Mouse (Mus musculus): ENCODE results near the gene Hgd.

The Hgd gene

DNA sequence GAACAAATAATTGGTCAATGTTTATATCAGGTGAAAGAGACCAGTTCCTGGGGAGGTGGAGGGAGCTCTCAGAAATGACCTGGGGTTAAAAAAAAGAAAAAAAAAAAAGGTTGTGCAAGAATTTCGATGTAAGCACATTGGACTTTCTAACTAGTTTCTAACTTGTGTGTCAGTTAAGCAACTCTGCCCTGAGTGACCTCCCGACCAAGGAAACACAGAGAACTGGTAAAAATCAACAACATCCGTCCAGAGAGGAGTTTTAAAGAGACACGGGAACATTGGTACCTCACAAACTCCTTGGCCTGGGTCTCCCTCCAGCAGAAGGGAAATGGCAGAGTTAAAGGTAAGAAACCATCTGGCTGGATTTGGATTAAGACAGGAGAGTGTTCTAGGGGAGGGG, at the start of gene Hgd:
Gene Hgd (plus strand): TSS at position 160 of the 400 bp plus-strand sequence.
- no peak for DNase-seq (ENCODE audit: low spot score)

DNA sequence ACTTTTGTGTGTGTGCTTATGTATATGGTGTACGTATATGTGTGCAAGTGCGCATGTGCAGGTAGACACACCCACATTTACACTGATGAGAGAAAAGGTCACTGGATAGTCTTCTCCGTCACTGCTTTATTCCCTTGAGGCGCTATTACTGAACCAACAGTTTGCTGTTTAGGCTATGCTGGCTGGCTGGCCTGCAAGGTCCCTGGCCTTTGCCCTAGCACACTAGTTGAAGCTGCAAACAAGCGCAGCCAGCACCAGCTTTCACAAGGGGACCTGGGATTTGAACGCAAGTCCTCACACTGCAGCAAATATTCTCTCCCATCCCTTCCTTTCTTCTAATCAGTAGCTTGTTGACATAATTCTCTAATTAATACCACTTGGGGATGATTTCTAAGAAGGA, 49.8 kb upstream of the Hgd start:
- no peak for DNase-seq (ENCODE audit: low spot score)

DNA sequence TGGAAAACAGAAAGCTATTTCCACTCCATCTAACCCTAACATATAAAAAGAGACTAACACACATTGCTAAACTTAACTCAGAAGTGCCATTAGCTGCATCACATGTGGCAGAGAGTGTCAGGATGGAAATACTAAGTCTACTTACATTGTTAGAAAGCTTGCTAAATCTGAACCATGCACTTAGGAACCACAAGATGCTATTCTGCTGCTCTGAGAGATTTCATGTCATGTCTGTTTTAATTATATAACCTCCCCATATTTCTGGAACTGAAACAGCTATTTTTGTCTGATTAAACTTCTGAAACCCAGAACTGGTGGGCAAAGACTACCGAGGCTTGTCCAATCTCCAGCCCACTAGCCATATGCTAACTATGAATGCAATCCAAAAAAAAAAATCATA, 47.9 kb upstream of the Hgd start:
- no peak for DNase-seq (ENCODE audit: low spot score)

DNA sequence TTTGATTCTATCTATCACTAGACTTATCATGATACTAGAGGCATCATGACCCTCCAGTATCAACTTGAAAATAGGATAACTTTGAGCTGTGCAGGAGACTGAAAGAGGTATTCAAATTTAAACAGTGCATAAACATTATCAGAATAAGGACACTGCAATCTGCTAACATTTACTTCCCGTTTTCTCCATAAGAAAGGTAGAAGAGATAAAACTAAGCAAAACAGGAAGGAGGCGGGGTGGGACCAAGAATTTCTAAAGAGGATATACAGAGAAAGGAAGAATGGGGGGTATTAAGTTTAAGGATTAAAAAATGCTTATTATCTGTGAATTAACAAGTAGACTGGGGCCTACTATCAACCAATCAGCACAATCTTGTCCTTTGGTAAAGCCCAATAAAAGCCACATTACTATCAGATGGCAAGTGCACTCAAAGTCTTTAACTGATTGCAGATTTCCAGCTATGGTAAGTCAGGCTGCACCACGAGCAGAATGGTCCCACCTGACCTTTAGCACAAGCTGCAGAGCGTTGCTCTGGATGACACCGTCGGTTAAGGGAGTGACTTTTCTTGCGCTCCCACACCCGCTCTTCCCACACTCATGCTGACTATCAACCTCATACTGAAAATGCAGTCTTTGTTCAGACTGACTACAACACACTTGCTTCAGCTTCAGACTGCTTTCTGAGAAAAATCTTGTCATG, 46.4 kb upstream of the Hgd start:
- no peak for DNase-seq (ENCODE audit: low spot score)

DNA sequence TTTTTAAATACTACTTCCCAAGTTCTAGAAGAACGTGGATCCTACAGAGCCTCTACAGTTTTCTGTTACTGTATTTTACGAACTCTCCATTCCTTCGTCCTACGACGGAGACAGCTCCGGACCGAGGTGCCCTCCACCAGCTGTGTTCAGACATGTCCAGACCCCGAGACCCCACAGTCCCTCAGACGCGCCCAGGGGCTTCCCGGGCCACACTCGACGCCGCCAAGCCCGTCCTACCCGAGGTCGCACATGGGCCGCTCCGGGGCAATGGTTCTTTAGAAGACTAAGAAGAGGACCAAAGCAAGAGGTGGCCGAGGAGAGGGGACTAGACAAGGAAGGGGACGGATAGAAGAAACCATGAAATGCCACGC, 40.7 kb upstream of the Hgd start:
- DNase-seq (ENCODE audit: low spot score), result no peak

DNA sequence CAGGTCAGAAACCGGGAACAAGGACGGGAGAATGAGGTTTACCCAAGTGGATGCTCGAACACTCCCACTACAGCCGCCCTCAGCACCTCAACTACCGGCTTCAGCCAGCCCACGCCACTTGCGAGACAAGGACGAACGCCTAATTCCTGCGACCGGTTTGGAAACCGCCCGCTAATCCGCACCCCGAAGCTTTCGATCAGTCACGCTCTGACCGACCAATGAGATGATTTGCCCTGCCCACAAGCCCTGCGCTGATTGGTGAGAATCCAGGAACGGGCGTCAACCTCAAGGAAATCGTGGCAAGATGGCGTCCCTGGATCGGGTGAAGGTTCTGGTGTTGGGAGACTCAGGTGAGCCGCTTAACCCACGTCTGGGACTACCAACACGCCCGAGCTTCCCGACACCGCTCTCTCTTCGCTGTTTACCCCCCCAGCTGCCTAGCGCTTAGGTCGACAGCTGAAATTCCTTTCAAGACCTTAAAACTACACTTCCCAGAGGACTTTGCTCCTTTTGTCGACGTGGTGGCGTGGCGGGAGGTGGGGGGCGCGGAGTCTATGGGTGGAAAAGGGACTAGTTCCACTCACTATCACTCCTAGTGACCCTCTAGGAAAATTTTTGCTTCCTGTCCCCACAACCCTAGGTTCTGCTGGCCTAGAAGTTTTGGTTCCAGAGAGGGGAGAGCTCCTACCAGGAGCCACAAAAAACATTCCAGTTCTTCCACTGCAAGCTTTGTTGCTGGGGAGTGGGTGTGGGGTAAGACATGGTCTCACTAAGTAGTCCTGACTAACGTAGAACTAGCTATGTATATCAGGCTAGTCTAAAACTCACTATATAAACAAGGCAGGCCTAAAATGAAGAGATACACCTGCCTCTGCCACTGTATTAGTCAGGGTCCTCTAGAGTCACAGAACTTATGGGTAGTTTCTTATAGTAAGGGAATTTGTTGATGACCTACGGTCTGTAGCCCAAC, 40.1 kb upstream of the Hgd start, which contains the start of the genes Gtf2e1 and Rabl3:
Gene Gtf2e1 (minus strand): TSS at position 179 of the 970 bp plus-strand sequence.
Gene Rabl3 (plus strand): TSS at position 275 of the 970 bp plus-strand sequence.
- peak; percentile 95 for DNase-seq (ENCODE audit: low spot score)

DNA sequence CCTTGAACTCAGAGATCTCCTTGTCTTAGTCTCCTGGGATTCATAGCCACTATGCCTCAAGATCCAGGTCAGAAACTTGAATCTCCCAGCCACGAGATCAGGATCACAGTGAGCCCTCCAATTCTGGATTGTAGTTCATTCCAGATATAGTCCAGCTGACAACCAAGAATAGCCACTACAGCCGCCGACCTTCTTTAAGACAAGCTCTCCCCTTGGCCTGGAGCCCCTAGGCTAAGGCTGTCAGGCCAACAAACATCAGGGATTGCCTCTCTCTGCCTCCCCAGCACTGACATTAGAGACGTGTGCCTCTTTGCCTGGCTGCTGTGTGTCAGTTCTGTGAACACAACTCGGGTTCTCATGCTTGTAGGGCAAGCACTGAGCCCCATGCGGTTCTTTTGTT, 39.2 kb upstream of the Hgd start:
- DNase-seq (ENCODE audit: low spot score), result no peak

DNA sequence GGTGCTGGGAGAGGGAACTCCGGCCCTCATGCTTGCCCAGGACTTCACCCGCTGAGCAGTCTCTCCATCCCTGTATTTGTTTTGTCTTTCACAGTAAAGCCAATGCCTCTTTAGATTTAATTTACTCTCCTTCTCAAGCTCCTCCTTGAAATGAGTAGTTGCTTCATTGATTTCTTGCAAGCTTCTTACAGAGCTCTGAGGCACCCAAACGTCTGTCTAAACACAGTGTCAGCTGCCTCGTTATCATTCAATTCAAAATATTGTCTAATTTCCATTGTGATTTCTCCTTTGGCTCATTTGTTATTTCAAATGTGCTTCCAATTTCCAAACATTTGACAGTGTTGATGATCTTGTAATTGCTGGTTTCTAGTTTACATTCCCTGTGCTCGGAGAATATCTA, 33.6 kb upstream of the Hgd start:
- no peak for DNase-seq (ENCODE audit: low spot score)

DNA sequence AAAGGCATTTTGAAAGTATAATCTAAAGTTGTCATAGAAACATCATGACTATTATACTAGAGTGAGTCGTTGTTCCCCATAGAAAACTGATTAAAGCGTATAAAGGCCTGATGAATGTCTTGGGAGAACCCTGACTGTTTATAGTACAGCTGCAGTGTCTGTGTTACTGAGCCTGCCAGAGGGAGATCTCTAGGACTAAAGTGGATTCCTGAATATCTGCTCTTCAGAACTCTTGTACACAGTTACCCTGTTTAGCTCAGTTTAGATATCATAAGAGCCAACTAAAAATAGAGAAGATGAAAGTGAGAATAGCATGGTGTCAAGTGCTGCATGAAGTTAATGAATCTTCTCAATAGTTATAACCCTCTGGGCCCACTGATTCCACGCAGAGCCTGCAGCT, 29.7 kb upstream of the Hgd start:
- no peak for DNase-seq (ENCODE audit: low spot score)

DNA sequence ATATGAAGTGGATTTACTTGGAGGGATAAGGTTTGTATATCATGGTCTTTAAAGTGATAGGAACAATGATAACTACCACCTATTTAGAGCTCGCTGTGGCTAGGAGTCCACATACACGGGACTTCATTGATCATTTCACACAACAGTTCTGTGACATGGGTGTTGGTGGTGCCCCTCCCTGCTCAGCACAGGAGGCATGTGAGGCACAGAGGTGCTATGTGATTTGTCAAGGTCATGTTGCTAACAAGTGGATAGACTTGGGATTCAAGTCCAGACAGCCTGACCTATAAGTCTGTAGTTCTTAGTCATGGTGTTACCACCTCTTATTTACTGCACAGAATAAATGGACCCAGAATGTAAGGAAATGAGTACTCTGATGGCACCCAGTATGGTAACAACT, 29.0 kb upstream of the Hgd start:
- no peak for DNase-seq (ENCODE audit: low spot score)

DNA sequence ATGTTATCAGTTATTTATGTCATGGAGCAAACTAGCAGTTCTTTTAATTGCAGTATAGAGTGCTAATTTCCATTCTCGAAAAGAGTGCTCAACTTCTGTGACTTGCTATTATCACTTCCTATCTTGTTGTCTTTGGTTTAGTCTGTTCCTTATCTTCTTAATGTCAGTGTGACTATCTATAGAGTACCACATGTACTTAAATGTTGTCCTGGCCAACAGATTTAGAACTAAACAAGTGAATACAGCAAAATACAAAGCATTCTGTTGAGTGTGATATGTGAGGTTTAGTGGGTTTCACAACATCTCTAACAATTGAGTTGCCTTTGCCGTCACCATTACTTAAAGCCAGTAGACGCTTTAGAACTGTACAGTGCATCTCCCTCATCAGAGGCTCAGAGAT, 27.1 kb upstream of the Hgd start:
- no peak for DNase-seq (ENCODE audit: low spot score)

DNA sequence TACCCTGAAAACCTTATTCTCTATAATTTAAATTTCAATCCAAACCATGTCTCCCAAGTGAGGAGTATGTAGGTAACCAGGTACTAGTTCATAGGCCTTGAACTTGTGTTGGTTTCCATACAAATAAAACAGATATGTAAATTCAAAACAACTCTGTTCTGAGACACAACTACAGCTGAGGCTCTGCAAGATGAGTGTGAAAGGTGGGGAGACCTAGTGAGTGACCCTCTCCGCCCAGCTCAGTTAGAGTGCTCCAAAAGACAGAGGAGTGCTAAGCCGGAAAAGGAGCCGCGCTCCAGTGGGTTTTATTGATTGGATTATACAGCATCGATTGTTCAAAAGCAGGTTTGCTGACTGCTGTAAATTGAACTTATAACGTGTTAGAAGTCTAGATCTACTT, 17.5 kb upstream of the Hgd start:
- no peak for DNase-seq (ENCODE audit: low spot score)

DNA sequence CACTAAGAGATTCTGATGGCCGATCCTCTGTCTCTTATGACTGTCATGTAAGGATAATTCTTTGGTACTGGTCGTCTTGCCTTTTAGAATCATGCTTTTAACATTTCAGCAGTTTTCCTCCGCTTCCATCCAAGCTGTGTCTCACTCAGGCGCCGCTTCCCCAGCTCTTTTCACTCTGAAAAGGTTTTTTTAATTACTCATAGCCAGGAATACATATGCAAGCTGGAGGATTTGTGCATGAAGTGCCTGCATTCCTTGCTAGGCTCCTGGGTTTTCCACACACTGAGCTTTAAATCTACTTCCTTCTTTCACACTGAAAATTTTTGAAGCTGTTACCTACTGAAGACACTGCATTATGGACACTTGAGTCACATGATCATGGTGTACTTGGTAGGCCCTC, 17.0 kb upstream of the Hgd start:
- DNase-seq (ENCODE audit: low spot score), result no peak

DNA sequence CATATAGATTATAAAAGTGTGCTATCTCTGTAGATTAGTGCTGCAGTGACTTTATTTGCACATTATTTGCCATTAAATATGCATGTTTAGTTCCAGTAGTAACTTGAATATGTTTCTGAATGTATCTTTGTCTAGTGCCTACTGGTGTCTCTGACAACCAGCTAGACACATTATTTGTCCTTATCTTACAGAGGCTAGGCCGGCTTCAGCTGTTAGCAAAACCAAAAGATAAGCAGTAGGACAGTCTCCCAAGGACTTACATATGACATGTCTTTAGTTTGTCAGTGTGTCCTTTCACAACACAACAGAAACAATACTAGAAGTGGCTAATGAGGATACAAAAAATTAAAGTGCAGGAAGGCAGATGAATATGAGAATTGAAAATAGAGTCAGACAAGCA, 14.8 kb upstream of the Hgd start:
- no peak for DNase-seq (ENCODE audit: low spot score)

DNA sequence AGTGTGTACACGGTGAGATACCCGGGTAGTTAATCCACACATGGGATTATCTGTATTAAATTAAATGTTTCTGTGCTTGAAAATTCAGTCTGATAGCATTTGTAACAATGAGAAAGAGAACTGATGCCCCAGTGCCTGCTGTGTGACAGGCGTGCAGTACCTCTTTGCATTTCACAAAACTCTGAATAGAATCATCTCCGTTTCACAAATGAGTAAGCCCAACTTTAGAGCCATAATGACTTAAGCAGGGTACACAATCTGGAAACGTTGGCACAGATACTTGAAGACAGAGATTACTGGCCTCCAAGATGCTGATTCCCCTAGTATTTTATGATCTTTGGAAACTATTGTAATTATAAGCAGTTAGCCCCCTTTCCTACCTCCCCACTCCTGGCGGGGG, 13.8 kb upstream of the Hgd start:
- DNase-seq (ENCODE audit: low spot score), result no peak

DNA sequence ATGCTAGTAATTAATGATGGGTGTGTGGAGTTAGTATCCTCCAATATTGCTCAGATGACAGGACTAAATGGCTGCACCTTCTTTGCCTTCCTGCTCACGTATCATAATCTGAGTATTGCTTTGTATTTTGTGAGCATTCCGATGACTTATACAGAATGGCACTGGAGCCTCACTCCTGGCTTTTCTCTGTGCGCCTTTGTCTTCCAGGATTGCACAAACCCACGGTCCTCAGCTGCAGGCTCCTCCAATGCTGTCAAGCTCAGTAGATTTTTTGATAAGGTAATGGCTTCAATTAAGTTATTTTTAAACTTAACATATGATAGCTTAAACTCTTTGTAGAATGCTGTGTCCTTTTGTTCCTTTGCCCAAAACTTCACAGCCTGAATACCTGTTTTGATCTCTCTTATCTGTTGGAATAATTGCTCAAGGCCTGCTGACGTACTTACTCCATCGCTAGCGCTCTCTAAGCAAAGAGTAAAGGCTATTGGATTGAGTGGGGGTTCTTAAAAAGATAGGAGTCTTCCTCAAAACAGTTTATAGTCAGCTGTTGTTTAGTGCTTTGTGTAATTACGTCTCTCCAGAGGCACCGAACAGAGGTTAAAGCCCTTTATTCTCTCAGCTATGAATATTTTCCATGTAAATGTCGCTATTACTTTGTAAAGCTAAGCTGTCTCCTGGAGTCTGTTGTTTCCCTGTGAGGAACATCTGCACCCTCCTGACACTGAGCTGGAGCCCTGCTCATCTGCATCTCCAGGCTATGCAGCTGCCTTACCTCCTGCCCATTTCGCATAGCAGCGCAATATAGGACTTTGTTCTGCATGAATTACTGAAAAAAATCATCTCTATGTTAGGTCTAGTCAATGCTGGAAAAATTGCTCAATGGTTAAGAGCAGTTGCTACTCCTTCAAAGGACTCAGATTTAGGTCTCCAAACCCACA, 12.6 kb upstream of the Hgd start:
- peak; percentile 25 for DNase-seq (ENCODE audit: low spot score)

DNA sequence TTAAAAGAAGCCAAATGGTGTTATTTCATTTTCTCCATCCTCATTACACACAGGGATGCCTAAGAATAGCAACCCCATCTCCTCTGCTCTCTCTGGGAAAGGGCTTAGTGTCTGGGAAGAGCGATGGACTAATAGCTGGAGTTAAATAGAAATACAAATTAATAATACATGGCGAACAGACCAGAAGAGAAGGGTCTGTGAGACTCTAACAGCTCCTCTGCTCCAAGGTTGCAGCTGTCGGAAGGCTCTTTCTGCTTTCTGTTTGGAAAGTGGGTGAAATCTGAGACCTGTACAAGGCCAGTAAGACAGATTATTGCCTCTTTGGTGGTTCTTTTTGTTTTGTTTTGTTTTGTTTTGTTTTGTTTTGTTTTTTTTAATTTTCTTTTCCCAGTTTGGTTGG, 8.4 kb upstream of the Hgd start:
- DNase-seq (ENCODE audit: low spot score), result no peak

DNA sequence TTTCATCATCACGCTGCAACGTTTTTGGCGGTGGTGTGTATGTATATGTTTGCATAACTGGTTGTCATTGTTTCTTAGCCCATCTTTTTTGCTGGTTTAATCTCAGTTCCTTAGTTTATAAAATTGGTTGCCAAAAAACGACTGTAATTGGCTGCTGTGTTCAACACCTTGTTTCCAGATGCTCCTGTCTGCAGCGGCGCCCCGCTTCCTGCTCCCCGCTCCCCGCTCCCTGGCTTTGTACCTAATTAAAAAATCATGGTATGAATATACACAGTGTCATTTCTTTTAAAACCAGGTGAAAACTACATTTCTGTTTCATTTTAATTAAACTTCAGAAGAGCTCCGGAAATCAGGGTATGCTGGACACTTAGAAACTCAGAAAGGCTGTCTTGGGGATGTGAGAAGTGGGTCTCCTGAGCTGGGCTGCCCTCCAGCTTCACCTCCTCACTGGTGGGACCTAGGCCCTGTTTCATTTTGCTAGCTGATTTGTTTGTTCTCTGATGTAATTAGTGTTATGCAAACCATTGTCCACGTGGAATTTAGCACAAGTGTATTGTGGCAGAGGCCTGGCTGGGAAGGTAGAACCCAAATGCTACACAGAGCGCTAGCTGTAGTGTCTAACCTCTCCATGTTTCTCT, 7.7 kb upstream of the Hgd start:
- no peak for DNase-seq (ENCODE audit: low spot score)

DNA sequence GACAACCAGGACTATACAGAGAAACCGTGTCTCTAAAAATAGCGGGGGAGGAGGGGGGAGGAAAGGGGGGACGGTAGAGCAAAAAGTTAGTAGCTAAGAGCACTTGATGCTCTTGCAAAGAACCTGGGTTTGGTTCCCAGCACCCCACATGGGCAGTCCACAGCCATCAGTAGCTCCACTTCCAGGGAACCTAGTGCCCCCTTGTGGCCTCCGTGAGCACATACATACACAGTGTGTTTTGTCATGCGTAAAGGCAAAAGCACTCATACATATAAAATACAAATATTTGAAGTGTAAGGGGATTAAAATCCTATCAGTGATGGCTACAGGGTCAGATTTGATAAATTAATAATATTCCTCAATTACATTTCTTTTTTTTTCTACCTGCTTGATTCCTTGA, 6.9 kb upstream of the Hgd start:
- no peak for DNase-seq (ENCODE audit: low spot score)

DNA sequence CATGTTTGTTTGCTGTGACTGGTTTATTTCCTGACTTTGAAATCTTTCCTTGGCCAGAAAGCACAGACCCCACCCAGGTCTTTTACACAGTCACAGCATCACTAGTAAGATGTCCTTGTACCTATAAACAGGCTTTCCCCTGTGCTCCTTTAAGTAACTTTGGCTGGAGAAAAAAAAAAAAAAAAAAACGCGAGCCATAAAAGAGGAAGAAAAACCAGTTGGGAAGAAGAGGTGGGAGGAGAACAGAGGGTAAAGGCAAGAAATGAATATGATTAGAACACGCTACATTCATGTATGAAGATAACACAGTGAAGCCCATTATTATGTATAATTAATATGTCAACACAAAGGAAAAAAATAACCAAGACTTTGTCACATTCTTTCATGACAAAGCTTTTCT, 4.6 kb upstream of the Hgd start:
- no peak for DNase-seq (ENCODE audit: low spot score)

DNA sequence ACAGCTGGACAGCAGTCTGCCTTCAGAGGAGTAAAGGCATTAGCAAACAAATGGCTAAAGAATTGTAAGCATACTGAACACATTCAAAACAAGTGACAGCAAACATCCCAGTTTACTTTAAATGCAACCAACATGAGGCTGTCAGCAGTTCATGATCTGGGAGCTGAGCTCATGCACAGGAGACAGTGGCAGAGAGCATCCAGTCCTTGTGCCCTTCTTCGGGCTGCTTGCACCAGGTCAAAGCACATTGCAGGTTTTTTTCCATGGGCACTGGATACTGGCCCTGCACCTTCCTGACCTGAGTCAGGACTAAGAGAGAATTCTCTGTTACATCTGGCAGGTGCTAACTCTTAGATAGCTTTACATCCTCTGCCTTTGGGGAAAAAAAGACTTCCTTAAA, 362 bp upstream of the Hgd start:
- no peak for DNase-seq (ENCODE audit: low spot score)

DNA sequence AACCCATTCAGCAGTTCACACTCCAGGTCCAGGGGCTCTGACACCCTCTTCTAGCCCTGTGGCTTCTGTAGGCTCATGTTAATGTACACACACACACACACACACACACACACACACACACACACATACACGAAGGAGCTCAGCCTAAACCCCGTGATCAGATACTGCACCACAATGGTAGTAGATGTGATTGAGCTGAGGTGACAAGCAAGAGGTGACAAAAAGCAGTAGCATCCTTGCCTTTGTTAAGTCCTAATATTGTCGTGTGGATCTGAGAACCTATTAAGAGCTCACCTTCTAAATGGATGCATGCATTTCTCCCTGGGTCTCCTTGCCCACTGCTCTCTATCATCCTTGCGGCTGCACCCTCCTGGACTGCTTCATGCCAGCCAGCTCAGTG, 698 bp downstream of the Hgd start:
- no peak for DNase-seq (ENCODE audit: low spot score)

Data from testis, postnatal 10 days (tissue).